Mouse (Mus musculus): Measurements from ENCODE around the gene Ubl7.

GRCm38 (mm10) chr9:57975200-57975821 is 64.5 kb downstream of the Ubl7 start:
- TF ChIP-seq CTCF (IDR thresholded peaks at IDR 0.05; ENCODE audit: extremely low read depth, insufficient read depth, insufficient read length, insufficient replicate concordance) (no peak), POLR2A (IDR thresholded peaks at IDR 0.05; ENCODE audit: low read depth, low read length) (no peak)
